Mouse (Mus musculus) CH12F3 (cell line): Measurements from ENCODE around the gene Mmp7.

Experiments used
- in situ Hi-C: fragments of 300-500 bp; cut with MboI; formaldehyde crosslinking; loops from 2 replicates; pipeline ENCODE4 v1.14.3; 2020; ENCODE audit warnings: low sequenced_read_pairs

Gene Mmp7

DNA sequence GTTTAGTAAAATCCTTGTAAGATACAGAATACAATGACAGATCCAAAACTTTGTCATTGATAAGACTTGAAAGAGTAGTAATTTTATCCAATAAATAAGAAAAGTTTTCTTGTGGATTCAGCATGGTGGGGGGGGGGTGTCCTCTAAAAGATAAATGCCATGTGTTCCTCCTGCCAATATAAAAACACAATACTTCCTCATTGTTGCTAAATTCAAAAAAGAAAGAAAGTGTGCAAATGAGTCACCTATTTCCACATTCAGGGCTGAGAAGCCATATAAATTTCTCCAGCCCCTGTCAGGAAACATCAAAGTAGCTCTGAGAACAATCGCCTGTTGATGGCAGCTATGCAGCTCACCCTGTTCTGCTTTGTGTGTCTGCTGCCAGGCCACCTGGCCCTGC lies at the start of gene Mmp7:
Mmp7 (plus strand) TSS at position 301 of the 400 bp plus-strand sequence.
- in situ Hi-C loops = no loop called here

GRCm38 (mm10) chr9:7647901-7648300 lies 44.0 kb upstream of the Mmp7 start:
- in situ Hi-C loops = no loop called here

GRCm38 (mm10) chr9:7650397-7651180 lies 41.3 kb upstream of the Mmp7 start:
- in situ Hi-C loops = no loop called here

DNA sequence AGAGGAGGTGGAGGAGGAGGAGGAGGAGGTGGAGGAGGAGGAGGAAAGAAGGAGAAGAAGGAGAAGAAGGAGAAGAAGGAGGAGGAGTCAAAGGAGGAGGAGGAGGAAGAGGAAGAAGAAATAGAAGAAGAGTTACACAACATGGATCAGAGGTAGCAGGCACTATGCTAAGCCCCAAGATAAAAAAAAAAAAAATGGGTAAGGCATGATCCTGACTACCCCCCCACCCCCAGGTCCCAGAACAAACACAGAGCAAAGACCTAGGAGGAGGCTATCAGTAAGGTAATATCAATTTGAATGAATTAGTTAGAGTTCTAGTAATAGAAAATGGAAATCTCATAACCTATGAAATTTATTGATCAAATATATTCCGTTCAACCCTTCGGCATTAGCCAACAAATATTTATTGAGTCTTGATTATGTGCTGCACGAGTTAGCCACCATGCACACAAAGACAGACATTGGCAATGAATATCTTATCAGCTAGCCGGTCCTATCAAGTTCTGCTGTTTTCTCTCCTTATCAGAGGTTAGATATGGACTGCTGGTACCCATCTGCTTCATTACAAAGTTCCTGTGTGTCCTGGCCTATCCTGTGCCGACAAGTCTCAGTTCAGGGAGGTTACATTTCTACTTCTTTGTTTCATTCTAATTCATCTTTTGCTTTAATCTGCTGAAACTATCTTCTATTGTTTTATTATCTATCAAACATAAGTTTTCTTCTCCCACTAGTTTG lies 39.4 kb upstream of the Mmp7 start:
- in situ Hi-C loops = no loop called here

DNA sequence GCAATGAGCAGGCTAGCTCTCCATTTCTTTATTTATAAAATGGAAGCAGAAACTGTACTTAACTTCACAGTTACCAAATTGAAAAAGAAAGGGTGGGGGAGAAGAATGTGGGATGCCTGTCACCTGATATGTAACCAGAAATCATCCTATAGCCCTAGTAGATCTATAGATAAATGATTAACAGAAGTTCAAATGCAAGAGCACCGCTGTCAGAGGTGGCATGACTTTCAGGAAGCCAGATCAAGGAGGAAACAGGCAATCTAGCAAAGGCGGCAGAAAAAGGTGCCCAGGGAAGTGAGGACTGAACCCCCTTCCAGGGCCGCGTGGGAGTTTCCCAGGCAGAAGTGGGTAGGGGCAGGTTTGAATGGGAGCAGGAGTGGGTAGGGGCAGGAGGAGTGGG lies 33.9 kb upstream of the Mmp7 start:
- in situ Hi-C loops = no loop called here

DNA sequence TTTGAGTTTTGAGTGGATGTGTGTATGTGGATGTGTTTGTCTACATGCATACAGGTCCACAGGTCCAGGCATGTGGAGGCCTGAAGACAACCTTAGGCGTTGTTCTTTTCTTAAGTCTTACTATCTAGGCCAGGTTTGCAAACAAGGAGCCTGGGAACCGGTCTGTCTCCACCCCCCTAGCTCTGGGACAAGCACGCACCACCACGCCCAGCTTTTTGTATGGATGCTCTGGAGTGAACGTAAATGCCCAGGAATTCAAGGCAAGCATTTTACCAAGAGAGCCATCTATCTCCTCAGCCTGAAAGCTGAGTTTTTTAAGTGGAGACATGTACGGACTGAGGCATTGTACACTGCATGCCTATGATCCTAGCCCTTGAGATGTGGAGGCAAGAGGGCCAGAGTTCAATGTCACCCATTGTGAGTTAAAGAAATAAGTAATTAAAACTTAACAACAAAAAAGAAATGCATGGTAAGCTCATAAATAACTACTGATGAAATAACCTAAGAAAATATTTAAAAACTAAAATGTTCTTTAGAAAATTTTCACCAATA lies 32.3 kb upstream of the Mmp7 start:
- in situ Hi-C loops = no loop called here

- in situ Hi-C loops = no loop called here
These were observed 30.5 kb upstream of the Mmp7 start for GRCm38 (mm10) chr9:7661371-7661770.

GRCm38 (mm10) chr9:7669674-7670073 lies 22.2 kb upstream of the Mmp7 start:
- in situ Hi-C loops = no loop called here

DNA sequence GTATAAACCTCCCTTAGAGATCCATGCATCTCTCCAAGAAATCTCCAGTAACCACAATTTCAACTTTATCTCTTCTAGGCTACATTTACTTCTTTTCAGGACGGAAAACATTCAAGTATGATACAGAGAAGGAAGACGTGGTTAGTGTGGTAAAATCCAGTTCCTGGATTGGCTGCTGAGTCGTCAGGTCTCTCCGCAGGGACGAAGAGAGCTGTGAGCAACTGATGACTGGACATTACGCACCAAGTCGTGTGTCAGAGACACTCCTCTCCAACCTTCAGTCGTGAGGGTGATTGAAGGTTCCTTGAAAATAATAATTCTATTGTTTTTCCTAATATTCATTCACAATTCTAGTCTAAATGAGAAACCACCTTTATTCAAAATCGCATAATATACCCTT lies 18.9 kb upstream of the Mmp7 start:
- in situ Hi-C loops = no loop called here

- in situ Hi-C loops = no loop called here
These were observed 13.6 kb upstream of the Mmp7 start for GRCm38 (mm10) chr9:7678154-7678837.

DNA sequence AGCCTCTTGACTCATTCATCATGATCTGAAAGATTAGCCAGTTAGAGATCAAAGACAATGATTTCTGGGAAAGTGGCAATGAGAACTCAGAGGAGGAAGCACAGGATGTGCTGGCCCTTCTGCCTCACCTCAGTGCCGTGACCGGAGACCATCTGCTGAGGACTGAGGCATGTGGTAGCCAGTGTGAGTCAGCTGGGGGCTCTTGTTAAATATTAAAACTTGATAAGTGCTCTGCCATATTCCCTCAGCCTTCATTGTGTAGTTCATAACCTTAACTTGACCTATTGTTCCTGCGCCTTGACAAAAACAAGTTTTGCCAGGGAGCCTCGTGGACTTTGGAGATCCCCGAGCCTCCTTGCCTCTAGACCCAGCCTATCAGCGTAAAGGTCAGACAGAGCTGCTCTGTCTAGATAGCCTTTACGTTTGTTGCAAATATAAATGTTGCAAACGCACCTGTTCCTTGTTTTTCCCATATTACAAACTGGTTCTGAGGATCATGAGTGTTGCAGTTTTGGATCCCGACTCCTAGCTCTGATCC lies 9.7 kb upstream of the Mmp7 start:
- in situ Hi-C loops = no loop called here

DNA sequence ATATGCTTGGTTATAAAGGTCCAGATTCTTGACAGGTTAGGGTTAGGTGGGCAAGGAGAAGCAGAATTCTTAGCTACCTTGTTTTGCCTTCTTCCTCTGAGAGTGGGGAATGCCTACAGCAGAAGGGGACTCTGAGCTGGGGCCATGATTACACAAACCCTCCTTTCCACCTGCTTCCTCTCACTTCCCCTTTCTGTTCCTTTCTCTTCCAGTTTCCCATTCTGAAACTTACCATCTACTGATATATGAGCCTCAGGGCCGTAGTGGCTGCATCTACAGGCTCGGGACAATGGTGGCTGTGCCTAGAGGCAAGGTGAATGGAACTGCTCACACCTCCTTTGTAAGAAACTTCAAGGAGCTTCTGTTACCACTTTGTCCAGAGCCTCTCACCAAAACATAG lies 5.9 kb upstream of the Mmp7 start:
- in situ Hi-C loops = no loop called here

DNA sequence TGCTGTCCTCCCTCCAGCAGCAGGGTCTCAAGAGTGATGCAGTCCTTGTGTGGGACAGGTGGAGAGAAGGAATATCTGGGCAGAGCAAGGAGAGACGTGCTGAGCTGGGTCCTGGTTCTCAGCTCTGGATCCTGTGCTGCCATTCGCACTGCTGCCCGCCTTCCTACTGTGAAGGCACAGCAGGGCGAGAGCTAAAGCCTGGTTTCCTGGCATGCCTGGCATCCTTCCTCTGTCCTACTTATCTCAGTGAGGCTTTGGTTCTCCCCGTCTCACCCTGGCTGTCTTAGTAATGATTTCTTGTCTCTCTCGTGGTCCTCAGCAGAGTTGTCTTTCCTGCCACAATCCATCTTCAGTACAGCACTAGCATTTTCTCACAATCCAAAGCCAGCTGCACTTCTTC lies 2.1 kb upstream of the Mmp7 start:
- in situ Hi-C loops = no loop called here

DNA sequence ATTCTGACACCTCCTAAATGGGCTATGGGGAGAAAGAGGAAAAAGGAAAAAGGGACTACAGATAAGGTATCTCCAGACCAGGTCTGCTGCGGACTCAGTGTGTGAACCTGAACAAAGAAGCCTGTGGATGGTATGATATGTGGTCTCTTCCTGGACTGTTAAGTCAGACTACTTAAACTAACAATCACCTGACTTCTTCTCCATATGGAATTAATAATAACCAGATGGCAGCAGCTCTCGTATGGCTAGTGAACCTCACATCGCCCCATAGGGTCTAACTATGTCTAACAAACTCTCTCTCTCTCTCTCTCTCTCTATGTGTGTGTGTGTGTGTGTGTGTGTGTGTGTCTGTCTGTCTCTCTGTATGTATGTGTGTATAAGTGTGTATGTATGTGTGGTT lies 2.1 kb downstream of the Mmp7 start:
- in situ Hi-C loops = no loop called here

- in situ Hi-C loops = no loop called here
These were observed 3.8 kb downstream of the Mmp7 start for GRCm38 (mm10) chr9:7695646-7696045.

DNA sequence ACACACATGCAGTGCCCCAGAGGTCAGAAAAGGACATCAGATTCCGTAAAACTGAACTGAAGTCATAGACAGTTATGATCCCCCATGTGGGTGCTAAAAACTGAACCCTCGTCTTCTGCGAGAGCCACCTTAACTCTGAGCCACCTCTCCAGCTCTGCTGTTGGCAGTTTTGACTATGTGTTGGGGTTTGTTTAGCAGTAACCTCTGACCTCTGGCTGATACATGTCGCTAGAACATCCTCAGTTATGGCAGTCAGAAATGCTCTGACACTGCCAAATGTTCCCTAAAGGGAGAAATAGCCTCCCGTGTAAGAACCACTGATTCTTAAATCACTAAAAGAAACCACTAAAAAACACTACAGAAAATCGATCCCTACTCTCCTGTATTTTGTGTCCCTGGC lies 16.8 kb downstream of the Mmp7 start:
- in situ Hi-C loops = no loop called here

DNA sequence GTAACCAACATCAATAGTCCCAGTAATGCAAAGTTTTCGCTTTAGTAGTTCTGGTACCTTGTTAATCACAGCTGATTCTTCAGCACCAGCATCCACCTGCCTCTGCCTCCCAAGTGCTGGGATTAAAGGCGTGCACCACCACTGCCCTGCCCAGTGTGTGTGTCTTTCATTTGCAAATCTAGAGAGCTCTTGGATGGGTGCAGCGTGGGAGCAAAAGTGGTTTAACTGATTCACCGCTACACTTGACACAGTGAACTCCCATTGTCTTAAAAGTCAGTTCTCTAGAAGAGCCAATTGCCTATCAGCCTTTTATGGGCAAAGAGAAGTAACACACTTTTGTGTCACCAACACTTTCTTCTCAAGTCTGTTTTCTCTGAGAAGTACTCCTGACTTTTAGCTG lies 19.3 kb downstream of the Mmp7 start:
- in situ Hi-C loops = no loop called here

DNA sequence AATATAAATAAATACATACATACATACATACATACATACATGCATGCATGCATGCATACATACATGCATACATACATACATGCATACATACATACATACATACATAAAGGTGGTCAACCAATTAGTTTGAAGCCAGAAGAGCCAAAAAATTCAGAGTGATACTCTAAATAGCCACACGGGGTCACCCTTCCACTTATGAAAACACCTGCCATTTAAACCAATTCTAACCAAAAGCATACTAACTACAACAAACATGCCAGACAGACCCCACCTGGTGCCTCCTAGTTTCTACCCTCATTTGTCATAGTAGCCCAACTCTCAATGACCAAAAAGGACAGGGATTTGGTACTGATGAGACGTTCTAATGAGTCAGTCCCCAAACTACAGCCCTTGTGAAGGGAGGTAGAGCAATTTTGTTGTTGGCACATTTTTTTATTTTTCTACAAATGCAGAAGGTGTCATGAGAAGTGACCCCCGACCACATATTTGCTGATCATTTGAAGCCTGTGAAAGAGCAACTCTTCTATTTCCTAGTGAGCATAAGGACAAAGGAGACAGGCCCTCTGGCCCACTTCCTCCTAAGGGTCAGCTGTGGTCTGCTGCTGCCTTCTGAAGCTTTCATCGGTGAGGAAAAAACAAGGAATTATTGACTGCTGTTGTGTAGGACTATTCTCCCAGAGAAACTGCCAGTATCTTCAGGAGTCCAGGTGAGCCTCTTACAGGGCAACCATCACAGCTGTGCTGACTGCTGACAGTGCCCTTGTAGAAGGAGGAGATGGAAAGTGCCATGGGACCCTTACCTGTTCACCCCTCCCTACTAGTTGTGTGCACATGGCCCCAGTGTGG lies 22.4 kb downstream of the Mmp7 start:
- in situ Hi-C loops = no loop called here

DNA sequence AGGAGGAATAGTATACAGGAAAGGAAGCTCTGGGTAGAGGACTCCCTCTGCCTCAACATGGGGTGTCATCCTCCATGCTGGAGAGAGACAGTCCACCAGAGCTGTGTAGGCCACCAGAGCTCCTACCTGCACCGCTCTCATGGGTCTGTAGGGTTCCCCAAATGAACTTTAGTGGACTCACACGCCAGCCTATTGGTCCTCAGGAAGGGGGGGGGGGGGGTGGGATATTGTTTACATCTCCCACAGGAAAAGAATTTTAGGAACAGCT lies 23.0 kb downstream of the Mmp7 start:
- in situ Hi-C loops = loop anchor here (5.0 kb wide), 1 partner anchor 182 kb away; no protein-coding TSS in a partner anchor

- in situ Hi-C loops = no loop called here
These were observed 29.7 kb downstream of the Mmp7 start for GRCm38 (mm10) chr9:7721543-7721942.

GRCm38 (mm10) chr9:7728997-7729396 lies 37.1 kb downstream of the Mmp7 start:
- in situ Hi-C loops = loop anchor here (25.0 kb wide), 1 partner anchor 483 kb away; no protein-coding TSS in a partner anchor
